Mouse (Mus musculus) heart, postnatal 10 days (tissue): ENCODE data around the gene Ccrl2. TPM values are rescaled to one million over a fixed set of nuclear protein-coding genes. Genes with fewer than 3 reads are reported as not detected.

Experiments used
- DNase-seq, 2 experiments: peaks; one replicate each; pipeline ENCODE4 v3.0.0; 2021
- intact Hi-C: fragments of 180-260 bp; cut with DNase I; formaldehyde crosslinking; loops from one replicate; pipeline ENCODE4 v1.15.1; 2025
- total RNA-seq, 2 experiments: library from RNA; stranded (reverse); gene quantifications; 2 replicates each; pipeline ENCODE4 v1.2.3; 2021

Gene Ccrl2
- 1 to 10 TPM; 6.4 to 7.4 TPM for total RNA-seq

GRCm38 (mm10) chr9:111056798-111057543 lies at the start of gene Ccrl2:
Gene Ccrl2 (minus strand): TSS chr9:111057519.
- intact Hi-C loops = loop anchor here (5.0 kb wide), 1 partner anchor 60 kb away; no protein-coding TSS in a partner anchor
- peak; percentile 65 to 68 for DNase-seq

GRCm38 (mm10) chr9:111103893-111104292 lies 46.6 kb upstream of the Ccrl2 start:
- intact Hi-C loops = no loop called here
- DNase-seq = no peak

GRCm38 (mm10) chr9:111103293-111103692 lies 46.0 kb upstream of the Ccrl2 start:
- DNase-seq = no peak
- intact Hi-C loops = no loop called here

- no peak for DNase-seq
- intact Hi-C loops = no loop called here
Observed at GRCm38 (mm10) chr9:111100406-111100805, 43.1 kb upstream of the Ccrl2 start.

- no peak for DNase-seq
- intact Hi-C loops = no loop called here
Observed at GRCm38 (mm10) chr9:111097543-111097942, 40.2 kb upstream of the Ccrl2 start.

- intact Hi-C loops = no loop called here
- DNase-seq = no peak
Observed at GRCm38 (mm10) chr9:111096419-111097326, 39.4 kb upstream of the Ccrl2 start.

- no peak for DNase-seq
- intact Hi-C loops = no loop called here
Observed at GRCm38 (mm10) chr9:111095710-111096109, 38.4 kb upstream of the Ccrl2 start.

GRCm38 (mm10) chr9:111094626-111095025 lies 37.3 kb upstream of the Ccrl2 start:
- no peak for DNase-seq
- intact Hi-C loops = loop anchor here (5.0 kb wide), 4 partner anchors 58 to 158 kb away; no protein-coding TSS in a partner anchor

- intact Hi-C loops = loop anchor here (2.0 to 5.0 kb wide), 5 partner anchors 26 to 159 kb away; no protein-coding TSS in a partner anchor
- peak; percentile 69 to 76 for DNase-seq
Observed at GRCm38 (mm10) chr9:111093094-111093493, 35.8 kb upstream of the Ccrl2 start.

- intact Hi-C loops = loop anchor here (2.0 to 5.0 kb wide), 5 partner anchors 26 to 160 kb away; no protein-coding TSS in a partner anchor
- peak; percentile 85 for DNase-seq
Observed at GRCm38 (mm10) chr9:111092657-111093056, 35.3 kb upstream of the Ccrl2 start.

- DNase-seq = no peak
- intact Hi-C loops = no loop called here
Observed at GRCm38 (mm10) chr9:111088886-111089285, 31.6 kb upstream of the Ccrl2 start.

GRCm38 (mm10) chr9:111087960-111088359 lies 30.6 kb upstream of the Ccrl2 start:
- intact Hi-C loops = no loop called here
- DNase-seq = no peak

- no peak for DNase-seq
- intact Hi-C loops = no loop called here
Observed at GRCm38 (mm10) chr9:111086995-111087606, 29.8 kb upstream of the Ccrl2 start.

- intact Hi-C loops = no loop called here
- DNase-seq = no peak
Observed at GRCm38 (mm10) chr9:111086137-111086536, 28.8 kb upstream of the Ccrl2 start.

- intact Hi-C loops = no loop called here
- DNase-seq = no peak
Observed at GRCm38 (mm10) chr9:111085329-111085728, 28.0 kb upstream of the Ccrl2 start.

- intact Hi-C loops = no loop called here
- no peak for DNase-seq
Observed at GRCm38 (mm10) chr9:111081765-111082164, 24.4 kb upstream of the Ccrl2 start.

GRCm38 (mm10) chr9:111080801-111081200 lies 23.5 kb upstream of the Ccrl2 start:
- intact Hi-C loops = no loop called here
- no peak for DNase-seq

- intact Hi-C loops = no loop called here
- no peak for DNase-seq
Observed at GRCm38 (mm10) chr9:111077745-111078144, 20.4 kb upstream of the Ccrl2 start.

- intact Hi-C loops = loop anchor here (1.0 to 2.0 kb wide), 2 partner anchors 76 to 150 kb away; no protein-coding TSS in a partner anchor
- no peak for DNase-seq
Observed at GRCm38 (mm10) chr9:111072971-111073370, 15.7 kb upstream of the Ccrl2 start.

GRCm38 (mm10) chr9:111072175-111072574 lies 14.9 kb upstream of the Ccrl2 start:
- intact Hi-C loops = loop anchor here (1.0 to 2.0 kb wide), 2 partner anchors 75 to 149 kb away; no protein-coding TSS in a partner anchor
- DNase-seq = peak; percentile 56 to 70

GRCm38 (mm10) chr9:111070546-111070961 lies 13.2 kb upstream of the Ccrl2 start:
- DNase-seq = peak; percentile 63 to 75
- intact Hi-C loops = no loop called here
